Mouse (Mus musculus): ENCODE results near the gene Cym. TPM values are rescaled to one million over a fixed set of nuclear protein-coding genes. Genes with fewer than 3 reads are reported as not detected.

The Cym gene
- total RNA-seq, 1 experiment, result not detected

DNA sequence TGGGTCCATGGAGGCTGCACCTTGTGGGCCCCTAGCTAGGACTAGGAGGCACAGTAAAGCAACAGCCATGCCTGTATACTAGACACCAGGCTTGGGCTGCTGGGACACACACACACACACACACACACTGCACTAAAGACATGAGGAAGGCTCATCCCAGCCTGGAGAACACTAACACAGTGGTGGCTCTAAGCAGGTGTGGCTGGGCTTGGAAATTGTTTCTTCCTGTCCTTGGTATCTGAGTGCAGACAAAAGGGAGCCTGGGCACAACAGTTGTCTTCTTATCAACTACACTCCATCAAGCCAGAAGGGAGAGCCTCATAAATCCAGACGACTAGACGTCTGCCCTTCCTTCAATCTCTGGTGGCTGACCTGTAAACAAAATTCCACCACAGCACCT is 28.8 kb upstream of the Cym start:
- in situ Hi-C loops (cut with MboI; ENCODE audit: low sequenced_read_pairs in 2 of 2, unreplicated experiment in 2 of 2), result no loop called here
- no peak for TF ChIP-seq ZC3H11A (IDR thresholded peaks at IDR 0.05; ENCODE audit: borderline replicate concordance, low read depth, low read length)
- TF ChIP-seq ZNF384 (IDR thresholded peaks at IDR 0.05; ENCODE audit: low read depth, low read length), result no peak
- TF ChIP-seq CHD2 (IDR thresholded peaks at IDR 0.05; ENCODE audit: low read depth, low read length), result no peak
- TF ChIP-seq MAFK (IDR thresholded peaks at IDR 0.05; ENCODE audit: insufficient read depth, low read depth, low read length), result no peak
- TF ChIP-seq HCFC1 (IDR thresholded peaks at IDR 0.05; ENCODE audit: borderline replicate concordance, insufficient read depth, low read length), result no peak
- Histone ChIP-seq H3K4me1 (ENCODE audit: control insufficient read depth in 2 of 2, insufficient read depth in 2 of 2, low read length in 2 of 2, poor library complexity in 1 of 2) (no peaks in the 10 kb centered on the region), H3K9ac (ENCODE audit: insufficient read depth, low read depth, low read length, poor library complexity, severe bottlenecking) (no peak overlapping the region), H3K4me3 (ENCODE audit: insufficient read depth in 1 of 2, low read depth in 1 of 2, low read length in 2 of 2, poor library complexity in 1 of 2, severe bottlenecking in 1 of 2) (no peak overlapping the region), H3K36me3 (ENCODE audit: control insufficient read depth, insufficient read depth, low read length, poor library complexity, severe bottlenecking) (no peaks in the 10 kb centered on the region), H3K9me3 (ENCODE audit: control insufficient read depth, insufficient read depth, low read depth, low read length) (no peaks in the 10 kb centered on the region), H3K27ac (ENCODE audit: insufficient read depth, low read depth, low read length, poor library complexity, severe bottlenecking) (no peak overlapping the region)
- no peak for DNase-seq (ENCODE audit: low read depth, low spot score)

DNA sequence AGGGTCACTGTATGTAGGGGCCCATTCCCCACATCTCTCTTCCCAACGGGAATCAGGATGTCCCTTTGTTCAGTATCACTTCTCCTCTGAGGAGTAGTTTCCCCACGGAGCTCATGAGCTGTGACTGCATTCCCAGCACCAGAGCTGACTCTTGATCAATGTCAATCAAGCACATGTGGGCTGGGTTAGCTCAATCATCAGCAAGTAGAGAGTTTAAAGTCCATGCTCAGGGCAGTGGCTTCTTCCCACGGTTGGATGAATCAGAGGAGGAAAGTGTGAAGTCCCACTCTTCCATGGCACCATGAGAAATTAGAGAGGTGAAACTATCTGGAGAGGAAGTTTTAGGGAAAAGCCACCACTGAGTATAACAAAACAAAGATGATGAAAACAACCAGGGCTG is 27.5 kb upstream of the Cym start:
- H3K9ac ChIP-seq (ENCODE audit: insufficient read depth, low read depth, low read length, poor library complexity, severe bottlenecking), result no peak overlapping the region
- no peak overlapping the region for H3K4me3 ChIP-seq (ENCODE audit: insufficient read depth in 1 of 2, low read depth in 1 of 2, low read length in 2 of 2, poor library complexity in 1 of 2, severe bottlenecking in 1 of 2)
- no peaks in the 10 kb centered on the region for H3K36me3 ChIP-seq (ENCODE audit: control insufficient read depth, insufficient read depth, low read length, poor library complexity, severe bottlenecking)
- in situ Hi-C loops (cut with MboI; ENCODE audit: low sequenced_read_pairs in 2 of 2, unreplicated experiment in 2 of 2), result loop anchor here in 1 of 2 experiments (25.0 kb wide), 1 partner anchor 213 kb away; the partner anchor contains the start of gene Kcnc4
- DNase-seq (ENCODE audit: low read depth, low spot score), result no peak
- H3K27ac ChIP-seq (ENCODE audit: insufficient read depth, low read depth, low read length, poor library complexity, severe bottlenecking), result no peak overlapping the region
- H3K9me3 ChIP-seq (ENCODE audit: control insufficient read depth, insufficient read depth, low read depth, low read length), result no peaks in the 10 kb centered on the region
- TF ChIP-seq HCFC1 (IDR thresholded peaks at IDR 0.05; ENCODE audit: borderline replicate concordance, insufficient read depth, low read length), result no peak
- no peak for TF ChIP-seq MAFK (IDR thresholded peaks at IDR 0.05; ENCODE audit: insufficient read depth, low read depth, low read length)
- TF ChIP-seq ZC3H11A (IDR thresholded peaks at IDR 0.05; ENCODE audit: borderline replicate concordance, low read depth, low read length), result no peak
- no peak for TF ChIP-seq CHD2 (IDR thresholded peaks at IDR 0.05; ENCODE audit: low read depth, low read length)
- TF ChIP-seq ZNF384 (IDR thresholded peaks at IDR 0.05; ENCODE audit: low read depth, low read length), result no peak
- no peaks in the 10 kb centered on the region for H3K4me1 ChIP-seq (ENCODE audit: control insufficient read depth in 2 of 2, insufficient read depth in 2 of 2, low read length in 2 of 2, poor library complexity in 1 of 2)

DNA sequence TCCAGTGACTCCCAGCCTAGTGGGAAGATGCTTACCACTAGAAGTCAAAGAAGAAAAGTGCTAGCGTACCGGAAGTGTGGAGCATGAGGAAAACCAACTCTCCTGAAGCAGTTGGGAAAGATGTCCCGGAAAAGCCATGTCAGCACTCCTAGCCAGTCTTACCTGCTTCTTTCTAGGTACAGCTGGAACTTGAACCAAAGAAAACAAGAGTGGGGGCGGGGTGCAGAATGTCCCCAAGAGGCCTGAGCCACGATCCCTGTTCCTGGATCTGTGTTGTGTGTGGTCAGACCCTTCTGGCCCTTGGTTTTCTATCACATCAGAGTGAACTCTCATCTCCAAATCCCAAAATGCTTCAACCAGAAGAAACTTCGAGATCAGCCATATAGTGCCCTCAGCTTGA is 25.3 kb upstream of the Cym start:
- H3K27ac ChIP-seq (ENCODE audit: insufficient read depth, low read depth, low read length, poor library complexity, severe bottlenecking), result no peak overlapping the region
- TF ChIP-seq ZC3H11A (IDR thresholded peaks at IDR 0.05; ENCODE audit: borderline replicate concordance, low read depth, low read length) (no peak), CHD2 (IDR thresholded peaks at IDR 0.05; ENCODE audit: low read depth, low read length) (no peak), ZNF384 (IDR thresholded peaks at IDR 0.05; ENCODE audit: low read depth, low read length) (no peak), HCFC1 (IDR thresholded peaks at IDR 0.05; ENCODE audit: borderline replicate concordance, insufficient read depth, low read length) (no peak), MAFK (IDR thresholded peaks at IDR 0.05; ENCODE audit: insufficient read depth, low read depth, low read length) (no peak)
- H3K9ac ChIP-seq (ENCODE audit: insufficient read depth, low read depth, low read length, poor library complexity, severe bottlenecking), result no peak overlapping the region
- H3K4me1 ChIP-seq (ENCODE audit: control insufficient read depth in 2 of 2, insufficient read depth in 2 of 2, low read length in 2 of 2, poor library complexity in 1 of 2), result no peaks in the 10 kb centered on the region
- DNase-seq (ENCODE audit: low read depth, low spot score), result no peak
- in situ Hi-C loops (cut with MboI; ENCODE audit: low sequenced_read_pairs in 2 of 2, unreplicated experiment in 2 of 2), result loop anchor here in 1 of 2 experiments (25.0 kb wide), 1 partner anchor 215 kb away; the partner anchor contains the start of gene Kcnc4
- H3K4me3 ChIP-seq (ENCODE audit: insufficient read depth in 1 of 2, low read depth in 1 of 2, low read length in 2 of 2, poor library complexity in 1 of 2, severe bottlenecking in 1 of 2), result no peak overlapping the region
- no peaks in the 10 kb centered on the region for H3K9me3 ChIP-seq (ENCODE audit: control insufficient read depth, insufficient read depth, low read depth, low read length)
- no peaks in the 10 kb centered on the region for H3K36me3 ChIP-seq (ENCODE audit: control insufficient read depth, insufficient read depth, low read length, poor library complexity, severe bottlenecking)

DNA sequence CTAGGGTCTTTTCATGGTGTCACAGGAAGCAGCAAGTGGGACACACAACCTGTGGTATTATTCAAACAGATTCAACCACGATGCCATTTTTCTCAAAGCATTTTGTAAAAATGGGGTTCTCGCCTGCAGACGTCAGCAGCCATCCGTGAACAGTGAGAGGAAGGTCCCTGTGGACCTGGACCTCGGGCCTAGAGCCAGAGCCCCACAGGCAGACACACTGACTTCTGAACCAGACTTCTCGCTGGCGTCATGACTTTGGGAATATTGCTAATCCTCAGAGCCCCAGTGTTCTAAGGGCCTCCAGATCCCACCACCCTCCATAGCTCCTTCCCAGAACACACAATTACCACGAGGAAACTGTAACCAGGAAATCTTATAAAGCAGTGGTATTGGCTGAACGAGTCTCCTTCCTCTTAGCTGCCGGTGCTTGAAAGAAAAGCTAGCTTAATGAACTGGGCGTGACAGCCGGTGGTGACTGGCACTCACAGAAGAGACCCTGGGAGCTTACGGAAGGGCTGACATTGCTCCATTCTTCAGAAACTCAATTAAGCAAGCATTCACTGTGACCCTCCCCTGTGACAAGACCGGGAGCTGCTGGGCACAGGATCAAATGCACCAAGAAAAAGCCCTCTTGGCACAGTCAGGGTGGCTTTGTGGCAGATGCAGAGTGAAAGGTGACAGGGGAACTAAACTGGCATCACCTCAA is 20.0 kb upstream of the Cym start:
- Histone ChIP-seq H3K27ac (ENCODE audit: insufficient read depth, low read depth, low read length, poor library complexity, severe bottlenecking) (no peak overlapping the region), H3K4me1 (ENCODE audit: control insufficient read depth in 2 of 2, insufficient read depth in 2 of 2, low read length in 2 of 2, poor library complexity in 1 of 2) (no peaks in the 10 kb centered on the region), H3K9ac (ENCODE audit: insufficient read depth, low read depth, low read length, poor library complexity, severe bottlenecking) (no peak overlapping the region), H3K9me3 (ENCODE audit: control insufficient read depth, insufficient read depth, low read depth, low read length) (no peaks in the 10 kb centered on the region), H3K4me3 (ENCODE audit: insufficient read depth in 1 of 2, low read depth in 1 of 2, low read length in 2 of 2, poor library complexity in 1 of 2, severe bottlenecking in 1 of 2) (no peak overlapping the region), H3K36me3 (ENCODE audit: control insufficient read depth, insufficient read depth, low read length, poor library complexity, severe bottlenecking) (no peaks in the 10 kb centered on the region)
- no peak for TF ChIP-seq ZNF384 (IDR thresholded peaks at IDR 0.05; ENCODE audit: low read depth, low read length)
- no peak for TF ChIP-seq MAFK (IDR thresholded peaks at IDR 0.05; ENCODE audit: insufficient read depth, low read depth, low read length)
- in situ Hi-C loops (cut with MboI; ENCODE audit: low sequenced_read_pairs in 2 of 2, unreplicated experiment in 2 of 2), result loop anchor here in 1 of 2 experiments (25.0 kb wide), 1 partner anchor 221 kb away; the partner anchor contains the start of gene Kcnc4
- no peak for DNase-seq (ENCODE audit: low read depth, low spot score)
